Mouse (Mus musculus): ENCODE results near the gene Pde7b.

GRCm38 (mm10) chr10:20513461-20513860, 211.4 kb downstream of the Pde7b start:
- TF ChIP-seq CTCF (IDR thresholded peaks at IDR 0.05; ENCODE audit: low read depth) (no peak), EP300 (IDR thresholded peaks at IDR 0.05; ENCODE audit: low read depth) (no peak)
